Mouse (Mus musculus) bone marrow macrophage, adult 2 months (primary cell): ENCODE measurements around the gene Arhgef33.

Experiments
- CTCF ChIP-seq: IDR thresholded peaks from 2 replicates; pipeline ENCODE4 v1.5.1; 2012; ENCODE audit warnings: low read depth, mild to moderate bottlenecking, low read length, moderate library complexity
- POLR2A ChIP-seq: IDR thresholded peaks from 2 replicates; pipeline ENCODE4 v1.6.1; 2012; ENCODE audit warnings: mild to moderate bottlenecking, low read depth, low read length, borderline replicate concordance

DNA sequence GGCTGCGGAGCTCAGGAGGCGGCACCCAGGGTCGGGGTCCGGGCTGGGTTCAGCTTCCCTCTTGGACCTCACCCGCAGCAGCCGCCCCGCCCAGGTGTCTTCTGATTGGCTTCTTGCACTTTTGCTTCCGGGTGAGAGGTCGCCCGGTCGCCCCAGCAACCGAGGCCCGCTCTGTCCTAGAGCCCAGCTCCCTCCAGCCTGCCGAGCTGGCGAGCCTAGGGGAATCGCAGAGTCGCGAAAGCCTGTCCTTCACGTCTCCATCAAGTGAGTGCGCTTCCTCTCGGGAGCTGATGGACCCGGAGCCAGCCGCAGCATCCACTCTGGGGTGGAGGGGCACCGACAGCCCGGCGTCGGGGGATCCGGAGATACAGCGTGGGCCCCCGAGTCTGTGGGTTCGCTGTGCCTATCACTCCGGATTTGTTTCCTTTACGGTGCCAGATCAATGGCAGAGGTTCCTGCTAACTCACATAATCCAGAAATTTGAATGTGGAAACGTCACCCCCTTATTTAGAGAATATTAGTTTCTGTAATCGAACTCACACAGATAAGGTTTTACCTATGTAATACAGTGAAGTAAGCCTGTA is 17.0 kb upstream of the Arhgef33 start, which contains the start of the genes Morn2 and Dhx57:
- TF ChIP-seq POLR2A (no peak), CTCF (no peak)
